Mouse (Mus musculus) heart, embryonic 16.5 days (tissue): ENCODE data around the gene Ssh1. TPM values are rescaled to one million over a fixed set of nuclear protein-coding genes. Genes with fewer than 3 reads are reported as not detected.

ENCODE experiments used
- ATAC-seq: fragments of 200-750 bp; cut with Nextera tagmentation; replicated peaks from 2 replicates; pipeline ENCODE4 v1.8.0; 2017; ENCODE audit warnings: moderate number of reproducible peaks; ENCODE audit not compliant: insufficient read depth, low FRiP score; ENCODE audit errors: extremely low read depth
- H3K27ac ChIP-seq: fragments of 300-500 bp; sonication (generic); 2 replicates; pipeline ENCODE4 v1.5.1; 2014; ENCODE audit warnings: mild to moderate bottlenecking, low read length, control low read depth, moderate library complexity
- H3K27me3 ChIP-seq: fragments of 300-500 bp; sonication (generic); 2 replicates; pipeline ENCODE4 v1.6.1; 2014; ENCODE audit warnings: low read length, mixed read lengths; ENCODE audit not compliant: control insufficient read depth, insufficient read depth
- H3K36me3 ChIP-seq: fragments of 300-500 bp; sonication (generic); 2 replicates; pipeline ENCODE4 v1.6.1; 2014; ENCODE audit not compliant: control insufficient read depth, insufficient read depth
- H3K4me1 ChIP-seq: fragments of 300-500 bp; sonication (generic); 2 replicates; pipeline ENCODE4 v1.6.1; 2014; ENCODE audit warnings: low read length, mixed read lengths; ENCODE audit not compliant: control insufficient read depth, insufficient read depth
- H3K4me2 ChIP-seq: fragments of 300-500 bp; sonication (generic); 2 replicates; pipeline ENCODE4 v1.6.1; 2014; ENCODE audit warnings: low read depth, mild to moderate bottlenecking, control low read depth, low read length
- H3K4me3 ChIP-seq: fragments of 300-500 bp; sonication (generic); 2 replicates; pipeline ENCODE4 v1.5.1; 2014; ENCODE audit warnings: mild to moderate bottlenecking, control low read depth, low read length
- H3K9ac ChIP-seq: fragments of 300-500 bp; sonication (generic); 2 replicates; pipeline ENCODE4 v1.6.1; 2014; ENCODE audit warnings: low read length, control low read depth
- H3K9me3 ChIP-seq: fragments of 300-500 bp; sonication (generic); replicated peaks from 2 replicates; pipeline ENCODE4 v1.6.1; 2016; ENCODE audit warnings: low read length; ENCODE audit not compliant: control insufficient read depth
- WGBS: fragments of 180-500 bp; shearing (Covaris S2); extraction: QIAGEN DNeasy Blood & Tissue Kit; methylation state at CpG from one replicate; pipeline ENCODE4 v1.1.7; 2014; 5-methylcytosine and 5-hydroxymethylcytosine counted together
- polyA plus RNA-seq: library from polyadenylated mRNA; unstranded; fragments of >200 nt; fragmentation: Nextera tagmentation; extraction: Ambion mirVana; gene quantifications from 2 replicates; pipeline ENCODE4 v1.2.1, GENCODE M21; 2015

Gene Ssh1
- polyA plus RNA-seq, 1 experiment from 2014 or later, result 8.6 TPM

GRCm38 (mm10) chr5:113921310-113922166 lies 72.2 kb downstream of the Ssh1 start:
- WGBS, result 45% methylated on average over 6 of the region's 6 CpGs
- Histone ChIP-seq H3K27me3 (no peaks in the 10 kb centered on the region), H3K9me3 (no peaks in the 10 kb centered on the region), H3K4me1 (no peaks in the 10 kb centered on the region; the same call in 1 of the 2 replicates), H3K4me3 (no peak overlapping the region), H3K27ac (no peak overlapping the region), H3K4me2 (no peak overlapping the region), H3K36me3 (no peaks in the 10 kb centered on the region), H3K9ac (no peak overlapping the region)
- ATAC-seq, result no peak

DNA sequence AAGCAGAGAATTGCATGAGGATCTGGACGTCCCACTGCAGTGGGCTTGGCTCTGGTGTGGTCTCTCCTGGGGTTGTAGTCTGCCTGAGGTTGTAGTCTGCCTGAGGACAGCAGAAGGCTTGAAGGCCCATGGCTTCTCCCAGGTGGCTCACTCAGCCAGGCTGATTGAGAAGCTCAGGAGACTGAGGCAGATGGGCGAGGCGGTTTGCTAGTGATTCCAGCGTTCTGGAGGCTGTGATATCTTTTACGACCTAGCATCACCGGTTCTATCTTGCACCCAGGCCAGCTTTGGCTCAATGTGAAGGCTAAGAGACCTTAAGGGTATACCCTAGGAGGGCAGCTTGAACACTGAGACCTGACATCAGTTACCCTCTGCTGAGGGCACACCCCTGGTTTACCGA lies 74.6 kb downstream of the Ssh1 start:
- Histone ChIP-seq H3K4me1 (no peaks in the 10 kb centered on the region; the same call in 1 of the 2 replicates), H3K27ac (no peak overlapping the region), H3K36me3 (no peaks in the 10 kb centered on the region), H3K9me3 (no peaks in the 10 kb centered on the region), H3K9ac (no peak overlapping the region), H3K27me3 (no peaks in the 10 kb centered on the region), H3K4me2 (no peak overlapping the region), H3K4me3 (no peak overlapping the region)
- no peak for ATAC-seq
- 75% methylated on average over 7 of the region's 7 CpGs for WGBS

DNA sequence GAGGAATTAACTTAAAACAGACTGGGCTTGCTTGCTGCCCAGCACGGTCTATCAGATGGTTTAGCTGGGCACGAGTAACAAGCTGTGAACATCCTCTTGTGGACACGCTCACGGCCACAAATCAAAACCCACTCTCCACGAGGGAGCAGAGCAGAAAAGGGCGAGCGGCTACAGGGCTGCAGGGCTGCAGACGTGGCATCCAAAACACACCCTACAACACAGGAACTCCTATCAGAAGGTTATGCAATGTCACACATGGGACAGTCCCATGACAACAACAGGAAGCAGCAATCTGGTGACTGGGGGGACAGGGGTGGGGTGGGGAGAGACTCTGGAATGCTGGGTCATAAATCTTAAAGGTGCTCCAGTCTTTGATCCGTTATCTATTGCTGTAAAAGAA lies 75.0 kb downstream of the Ssh1 start:
- Histone ChIP-seq H3K27me3 (no peaks in the 10 kb centered on the region), H3K9ac (peak overlapping the region; percentile 36; the same call in 1 of the 2 replicates), H3K36me3 (no peaks in the 10 kb centered on the region), H3K4me1 (no peaks in the 10 kb centered on the region; the same call in 1 of the 2 replicates), H3K4me3 (no peak overlapping the region), H3K27ac (peak overlapping the region; percentile 40), H3K9me3 (no peaks in the 10 kb centered on the region), H3K4me2 (no peak overlapping the region)
- peak; percentile 61 for ATAC-seq
- WGBS, result 44% methylated on average over 9 of the region's 9 CpGs

- Histone ChIP-seq H3K9me3 (no peaks in the 10 kb centered on the region), H3K4me3 (no peak overlapping the region), H3K36me3 (no peaks in the 10 kb centered on the region), H3K27me3 (no peaks in the 10 kb centered on the region), H3K27ac (no peak overlapping the region), H3K9ac (no peak overlapping the region), H3K4me2 (no peak overlapping the region), H3K4me1 (peaks cover 19% of the 10 kb centered on the region)
- 76% methylated on average over 6 of the region's 6 CpGs for WGBS
- ATAC-seq, result no peak
These were observed 83.0 kb downstream of the Ssh1 start for GRCm38 (mm10) chr5:113910705-113911104.

GRCm38 (mm10) chr5:113910065-113910701 lies 83.5 kb downstream of the Ssh1 start:
- Histone ChIP-seq H3K36me3 (no peaks in the 10 kb centered on the region), H3K9ac (no peak overlapping the region; the same call in 1 of the 2 replicates), H3K4me2 (peak overlapping the region; percentile 13; the same call in 1 of the 2 replicates), H3K27ac (peak overlapping the region; percentile 46; the same call in 1 of the 2 replicates), H3K9me3 (no peaks in the 10 kb centered on the region), H3K4me3 (no peak overlapping the region), H3K4me1 (peaks cover 25% of the 10 kb centered on the region), H3K27me3 (no peaks in the 10 kb centered on the region)
- no peak for ATAC-seq
- whole genome bisulfite sequencing, result 21% methylated on average over 10 of the region's 10 CpGs

DNA sequence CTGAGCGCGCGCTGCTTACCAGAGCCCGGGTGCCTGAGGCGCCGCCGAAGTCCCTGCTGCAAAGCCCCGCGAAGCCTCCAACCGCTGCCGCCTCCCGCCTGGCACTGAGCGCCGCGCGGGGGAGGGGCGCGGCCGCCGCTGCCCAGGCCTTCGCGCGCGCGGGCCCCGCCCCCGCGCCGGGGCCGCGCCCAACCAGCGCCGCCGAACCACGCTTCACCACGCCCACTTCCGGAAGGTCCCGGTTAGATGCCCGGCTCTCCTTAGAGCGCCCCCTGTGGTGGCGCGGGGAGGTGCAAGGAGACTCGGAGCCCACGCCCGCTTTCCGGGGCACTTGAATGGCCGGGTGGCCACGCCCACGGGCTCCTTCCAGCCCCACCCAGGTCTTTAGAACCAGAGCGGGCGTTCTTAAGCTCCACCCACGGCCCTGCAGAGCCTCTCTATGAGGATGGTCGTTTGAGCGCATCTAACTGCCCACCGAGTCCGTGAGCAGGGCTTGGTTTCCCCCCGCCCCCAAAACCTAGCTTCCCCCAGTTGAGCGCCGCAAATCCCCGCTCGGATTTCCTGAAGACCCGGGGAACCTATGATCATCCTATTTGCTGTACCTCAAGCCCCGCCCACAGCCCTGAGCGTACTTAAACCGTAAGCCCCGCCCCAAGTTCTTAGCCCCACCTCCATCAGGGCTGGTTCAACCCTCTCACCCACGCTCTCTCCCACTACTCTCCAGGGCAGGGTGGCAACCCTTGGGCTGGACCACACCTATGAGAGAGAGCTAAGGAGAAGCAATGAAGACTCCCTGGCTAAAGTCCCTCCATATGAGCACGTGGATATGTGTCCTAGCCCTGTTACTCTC lies 84.9 kb downstream of the Ssh1 start, which contains the start of gene Coro1c:
Coro1c (minus strand) TSS at position 167 of the 850 bp plus-strand sequence.
- Histone ChIP-seq H3K4me3 (peak within 1 kb of the TSS; percentile 96), H3K27me3 (no peaks in the 10 kb centered on the region), H3K4me1 (peaks cover 36% of the 10 kb centered on the region), H3K9me3 (no peaks in the 10 kb centered on the region), H3K36me3 (no peaks in the 10 kb centered on the region), H3K4me2 (peak within 1 kb of the TSS; percentile 83), H3K27ac (peak within 1 kb of the TSS; percentile 98), H3K9ac (peak within 1 kb of the TSS; percentile 98)
- WGBS, result under 1% methylated on average over 68 of the region's 68 CpGs
- ATAC-seq, result peak; percentile 88

DNA sequence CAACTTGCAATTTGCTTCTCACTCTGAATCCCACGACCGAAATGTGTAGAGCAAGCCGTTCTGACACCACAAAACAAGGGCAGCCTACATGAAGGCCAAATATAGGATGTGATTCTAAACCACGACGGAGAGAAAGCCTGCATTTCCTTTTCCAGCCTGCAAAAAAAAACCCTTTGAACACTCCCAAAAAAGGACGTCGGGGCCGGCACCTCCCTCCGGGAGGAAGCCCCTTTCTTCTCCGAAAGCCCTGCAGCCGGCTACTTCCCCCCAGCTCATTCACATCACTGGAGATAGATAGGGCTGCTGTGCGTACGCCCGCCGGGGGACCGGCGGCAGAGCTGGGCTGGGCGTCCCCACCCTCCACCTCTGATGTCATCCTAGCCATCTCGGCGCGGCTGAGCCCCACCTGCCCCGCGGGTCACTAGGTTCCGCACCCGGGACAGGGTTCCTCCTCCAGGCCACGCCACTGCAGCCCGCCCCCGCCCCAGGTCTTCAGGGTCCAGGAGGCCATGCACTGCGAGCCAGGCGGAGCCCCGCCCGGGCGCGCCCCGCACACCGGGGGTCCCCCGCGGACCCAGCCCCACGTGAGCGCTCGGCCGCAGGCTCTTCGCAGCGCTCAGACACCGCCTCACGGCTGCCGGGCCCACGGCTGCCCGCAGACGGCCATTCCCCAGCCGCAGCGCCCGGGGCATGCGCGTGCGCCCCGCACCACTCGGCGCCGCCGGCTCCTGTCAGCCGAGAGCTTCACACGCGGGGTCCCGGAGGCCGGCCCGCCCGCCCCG lies 85.7 kb downstream of the Ssh1 start:
- Histone ChIP-seq H3K36me3 (no peaks in the 10 kb centered on the region), H3K27ac (peak overlapping the region; percentile 98), H3K27me3 (no peaks in the 10 kb centered on the region), H3K4me2 (peak overlapping the region; percentile 83), H3K4me1 (peaks cover 42% of the 10 kb centered on the region), H3K9ac (peak overlapping the region; percentile 98), H3K4me3 (peak overlapping the region; percentile 96), H3K9me3 (no peaks in the 10 kb centered on the region)
- WGBS, result under 1% methylated on average over 69 of the region's 69 CpGs
- ATAC-seq, result peak; percentile 64
